Mouse (Mus musculus): ENCODE results near the gene Spats2. TPM values are rescaled to one million over a fixed set of nuclear protein-coding genes. Genes with fewer than 3 reads are reported as not detected.
"Not testable (repeated sequence)": the region's sequence is repeated elsewhere in the genome, so short reads cannot be mapped to it uniquely, and the experiment has no call there.

Gene Spats2
- polyA plus RNA-seq, 1 experiment from 2014 or later = 78.7 TPM

DNA sequence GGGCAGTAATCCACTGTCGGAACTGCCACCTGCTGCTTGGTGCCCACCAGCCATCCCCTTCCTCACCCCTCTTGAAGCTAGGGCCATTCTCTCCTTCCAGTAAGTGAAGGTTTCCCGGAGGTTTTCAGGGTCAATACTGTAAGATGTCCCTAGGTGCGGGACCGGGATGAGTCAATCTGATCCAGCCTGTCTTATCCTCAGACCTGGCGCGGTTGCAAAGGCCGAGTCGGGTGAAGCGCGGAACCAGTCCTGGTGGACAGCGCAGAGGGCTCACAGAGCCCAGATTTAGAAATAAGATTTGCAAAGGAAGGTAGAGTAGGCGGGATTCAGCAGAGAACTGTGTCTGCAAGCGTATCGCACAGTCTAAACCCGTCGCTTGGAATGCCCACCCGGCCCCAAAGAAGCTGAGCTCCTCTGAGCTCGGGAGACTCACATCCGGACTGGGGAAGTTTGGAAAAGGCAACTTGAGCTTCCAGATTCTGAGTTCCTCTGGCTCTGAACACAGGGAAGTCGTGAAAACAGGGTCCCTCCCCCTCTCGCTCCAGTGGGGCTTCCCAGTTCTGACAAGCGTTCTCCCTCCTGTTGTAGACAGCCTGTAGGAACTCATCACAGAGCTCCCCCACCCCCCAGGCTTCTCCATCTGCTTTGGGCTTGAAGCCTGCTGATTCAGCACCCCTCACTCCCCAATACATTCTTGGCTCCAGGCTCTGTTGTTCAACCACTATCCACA lies 99.5 kb downstream of the Spats2 start:
- WGBS = 1% methylated on average over 22 of the region's 22 CpGs
- no peak for ATAC-seq (ENCODE audit: insufficient number of reproducible peaks, insufficient read depth, low FRiP score, low TSS enrichment, low read depth)
- Histone ChIP-seq H3K4me3 (replicated peaks) (peak overlapping the region; percentile 43), H3K4me1 (replicated peaks) (peaks cover 51% of the 10 kb centered on the region), H3K9me3 (no peaks in the 10 kb centered on the region), H3K4me2 (peak overlapping the region; percentile 76), H3K27ac (no peak overlapping the region), H3K27me3 (peaks cover 95% of the 10 kb centered on the region), H3K9ac (replicated peaks) (0 out of 2 replicates have a peak overlapping the region, but pooled peaks have one; percentile 27), H3K36me3 (no peaks in the 10 kb centered on the region)

DNA sequence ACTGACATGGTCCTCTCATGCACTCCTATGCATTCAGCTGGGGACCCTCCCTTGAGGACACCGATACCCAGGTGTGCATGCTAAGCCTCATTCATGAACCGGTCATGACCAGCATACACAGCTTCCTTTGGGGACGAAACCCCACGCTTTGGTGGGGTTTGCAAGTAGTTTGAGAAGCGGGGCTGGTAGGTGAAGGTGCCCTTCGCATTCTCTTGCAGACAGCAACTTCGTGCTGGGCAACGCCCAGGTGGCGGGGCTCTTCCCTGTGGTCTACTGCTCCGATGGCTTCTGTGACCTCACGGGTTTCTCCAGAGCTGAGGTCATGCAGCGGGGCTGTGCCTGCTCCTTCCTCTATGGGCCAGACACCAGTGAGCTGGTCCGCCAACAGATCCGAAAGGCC lies 100.4 kb downstream of the Spats2 start:
- no peak overlapping the region for H3K27ac ChIP-seq
- no peaks in the 10 kb centered on the region for H3K36me3 ChIP-seq
- peak overlapping the region; percentile 43; the same call in 1 of the 2 replicates for H3K4me3 ChIP-seq (replicated peaks)
- H3K27me3 ChIP-seq = peaks cover 100% of the 10 kb centered on the region
- no peaks in the 10 kb centered on the region for H3K9me3 ChIP-seq
- H3K9ac ChIP-seq (replicated peaks) = no peak overlapping the region
- 20% methylated on average over 14 of the region's 14 CpGs for WGBS
- no peak for ATAC-seq (ENCODE audit: insufficient number of reproducible peaks, insufficient read depth, low FRiP score, low TSS enrichment, low read depth)
- no peak overlapping the region for H3K4me2 ChIP-seq
- H3K4me1 ChIP-seq (replicated peaks) = peaks cover 50% of the 10 kb centered on the region

DNA sequence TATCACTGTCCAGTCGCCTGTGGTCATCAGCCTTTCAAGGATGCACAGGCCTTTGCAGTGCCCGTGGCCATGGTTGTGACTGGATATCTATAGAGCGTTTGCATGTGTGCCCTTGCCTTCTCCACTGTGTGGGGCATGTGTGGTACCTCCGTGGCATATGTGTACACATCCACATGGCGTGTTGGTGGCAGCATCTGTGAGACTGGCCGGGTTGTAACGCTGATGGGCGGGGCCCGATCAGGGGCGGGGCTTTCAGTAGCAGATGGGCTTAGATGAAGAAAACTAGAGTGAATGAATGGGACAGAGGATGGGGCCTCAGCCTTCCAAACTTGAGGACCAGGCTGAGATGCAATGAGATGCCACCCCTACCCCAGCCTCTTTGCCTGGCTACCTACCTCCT lies 106.3 kb downstream of the Spats2 start:
- Histone ChIP-seq H3K4me1 (replicated peaks) (0 out of 2 replicates have a peak, but pooled peaks cover 5% of the 10 kb centered on the region), H3K4me2 (no peak overlapping the region), H3K27ac (no peak overlapping the region), H3K27me3 (peaks cover 88% of the 10 kb centered on the region), H3K9me3 (no peaks in the 10 kb centered on the region), H3K4me3 (replicated peaks) (no peak overlapping the region), H3K36me3 (no peaks in the 10 kb centered on the region), H3K9ac (replicated peaks) (no peak overlapping the region)
- no peak for ATAC-seq (ENCODE audit: insufficient number of reproducible peaks, insufficient read depth, low FRiP score, low TSS enrichment, low read depth)
- WGBS = 67% methylated on average over 10 of the region's 10 CpGs

DNA sequence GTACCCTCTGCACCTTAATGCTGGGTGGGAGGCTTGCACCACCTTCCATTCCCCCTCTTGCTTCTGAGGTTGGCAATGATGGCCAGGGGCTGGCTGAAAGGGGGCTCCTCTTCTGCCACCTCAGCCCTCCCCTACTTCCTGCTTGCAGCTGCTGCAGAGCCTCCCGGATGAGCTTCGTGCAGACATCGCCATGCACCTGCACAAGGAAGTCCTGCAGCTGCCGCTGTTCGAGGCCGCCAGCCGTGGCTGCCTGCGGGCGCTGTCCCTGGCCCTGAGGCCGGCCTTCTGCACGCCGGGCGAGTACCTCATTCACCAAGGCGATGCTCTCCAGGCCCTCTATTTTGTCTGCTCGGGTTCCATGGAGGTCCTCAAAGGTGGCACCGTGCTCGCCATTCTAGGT lies 108.0 kb downstream of the Spats2 start:
- 0 out of 2 replicates have a peak, but pooled peaks cover 9% of the 10 kb centered on the region for H3K4me1 ChIP-seq (replicated peaks)
- no peak overlapping the region for H3K4me2 ChIP-seq
- no peak overlapping the region for H3K27ac ChIP-seq
- WGBS = 66% methylated on average over 17 of the region's 17 CpGs
- no peaks in the 10 kb centered on the region for H3K36me3 ChIP-seq
- no peaks in the 10 kb centered on the region for H3K9me3 ChIP-seq
- peaks cover 71% of the 10 kb centered on the region for H3K27me3 ChIP-seq
- H3K9ac ChIP-seq (replicated peaks) = no peak overlapping the region
- no peak for ATAC-seq (ENCODE audit: insufficient number of reproducible peaks, insufficient read depth, low FRiP score, low TSS enrichment, low read depth)
- no peak overlapping the region for H3K4me3 ChIP-seq (replicated peaks)

DNA sequence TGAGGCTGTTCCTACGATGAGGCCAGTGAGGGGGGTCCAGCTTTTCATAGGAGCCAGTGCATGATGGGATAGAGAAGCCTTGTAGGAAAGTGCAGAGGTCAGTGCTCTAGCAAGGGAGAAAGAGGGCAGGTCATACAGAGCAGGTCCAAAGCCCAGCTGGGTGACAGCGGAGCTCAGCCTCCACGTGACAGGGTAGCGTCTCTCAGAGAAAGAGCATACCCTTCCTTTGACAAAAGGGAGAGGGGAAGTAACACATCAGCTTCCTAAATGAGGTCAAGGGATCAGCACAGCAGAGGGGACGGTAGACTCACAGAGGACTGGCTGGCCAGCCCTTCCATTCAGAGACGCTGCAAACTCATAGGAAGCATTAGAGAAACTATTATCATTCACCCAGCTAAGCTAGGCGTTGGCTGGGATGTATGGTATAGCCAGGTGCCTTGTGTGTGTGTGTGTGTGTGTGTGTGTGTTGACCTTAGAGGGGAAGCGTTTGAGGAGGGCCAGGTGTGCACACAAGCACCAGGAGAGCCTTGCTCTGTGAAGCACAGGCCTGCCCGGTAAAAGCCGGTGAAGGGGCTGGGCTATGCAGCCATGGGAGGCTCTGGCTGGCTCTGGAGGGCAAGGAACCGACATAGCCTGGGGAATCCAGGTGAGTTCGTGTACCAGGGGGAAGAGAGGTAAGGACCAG lies 108.8 kb downstream of the Spats2 start:
- H3K4me2 ChIP-seq = no peak overlapping the region
- H3K4me3 ChIP-seq (replicated peaks) = no peak overlapping the region
- peaks cover 64% of the 10 kb centered on the region for H3K27me3 ChIP-seq
- H3K9ac ChIP-seq (replicated peaks) = no peak overlapping the region
- no peak for ATAC-seq (ENCODE audit: insufficient number of reproducible peaks, insufficient read depth, low FRiP score, low TSS enrichment, low read depth)
- no peaks in the 10 kb centered on the region for H3K9me3 ChIP-seq
- no peak overlapping the region for H3K27ac ChIP-seq
- H3K4me1 ChIP-seq (replicated peaks) = 0 out of 2 replicates have a peak, but pooled peaks cover 9% of the 10 kb centered on the region
- H3K36me3 ChIP-seq = no peaks in the 10 kb centered on the region
- WGBS = 69% methylated on average over 12 of the region's 12 CpGs

DNA sequence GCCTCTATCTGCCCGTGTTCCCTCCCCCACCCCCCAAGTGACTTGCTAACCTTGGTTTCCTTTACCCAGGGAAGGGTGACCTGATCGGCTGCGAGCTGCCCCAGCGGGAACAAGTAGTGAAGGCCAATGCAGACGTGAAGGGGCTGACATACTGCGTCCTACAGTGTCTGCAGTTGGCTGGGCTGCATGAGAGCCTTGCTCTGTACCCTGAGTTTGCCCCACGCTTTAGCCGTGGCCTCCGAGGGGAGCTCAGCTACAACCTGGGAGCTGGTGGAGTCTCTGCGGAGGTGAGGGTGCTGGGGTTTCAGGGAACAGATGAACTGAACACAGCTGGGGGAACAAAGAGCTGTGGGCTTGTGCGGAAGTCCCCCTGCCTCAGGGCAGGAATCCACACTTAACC lies 112.3 kb downstream of the Spats2 start:
- 54% methylated on average over 11 of the region's 11 CpGs for WGBS
- no peak overlapping the region for H3K4me3 ChIP-seq (replicated peaks)
- no peak overlapping the region for H3K9ac ChIP-seq (replicated peaks)
- H3K9me3 ChIP-seq = no peaks in the 10 kb centered on the region
- no peak overlapping the region for H3K4me2 ChIP-seq
- H3K36me3 ChIP-seq = peaks cover 22% of the 10 kb centered on the region
- ATAC-seq (ENCODE audit: insufficient number of reproducible peaks, insufficient read depth, low FRiP score, low TSS enrichment, low read depth) = no peak
- H3K27me3 ChIP-seq = peaks cover 28% of the 10 kb centered on the region
- H3K4me1 ChIP-seq (replicated peaks) = 0 out of 2 replicates have a peak, but pooled peaks cover 4% of the 10 kb centered on the region
- 0 out of 2 replicates have a peak overlapping the region, but pooled peaks have one; percentile 17 for H3K27ac ChIP-seq

DNA sequence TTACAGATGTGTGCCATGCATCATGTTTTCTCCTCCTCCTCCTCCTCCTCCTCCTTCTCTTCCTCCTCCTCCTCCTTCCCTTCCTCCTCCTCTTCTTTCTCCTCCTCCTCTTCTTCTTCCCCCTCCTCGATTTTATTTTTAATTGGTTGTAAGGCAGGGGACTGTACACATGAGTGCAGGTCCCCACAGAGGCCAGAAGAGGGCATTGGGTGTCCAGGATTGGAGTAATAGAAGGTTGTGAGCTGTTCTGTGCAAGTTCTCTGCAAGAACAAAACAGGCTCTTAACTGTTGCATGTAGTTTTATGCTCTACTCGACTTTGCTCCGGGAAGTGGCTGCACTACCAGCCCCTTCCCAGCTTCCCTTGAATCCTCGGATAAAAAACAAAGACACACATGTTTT lies 114.4 kb downstream of the Spats2 start:
- Histone ChIP-seq H3K4me3 (replicated peaks) (no peak overlapping the region), H3K9ac (replicated peaks) (no peak overlapping the region), H3K4me2 (no peak overlapping the region), H3K27me3 (peaks cover 9% of the 10 kb centered on the region; the same call in 1 of the 2 replicates), H3K27ac (no peak overlapping the region), H3K4me1 (replicated peaks) (0 out of 2 replicates have a peak, but pooled peaks cover 4% of the 10 kb centered on the region), H3K36me3 (peaks cover 43% of the 10 kb centered on the region), H3K9me3 (no peaks in the 10 kb centered on the region)
- no peak for ATAC-seq (ENCODE audit: insufficient number of reproducible peaks, insufficient read depth, low FRiP score, low TSS enrichment, low read depth)
- 79% methylated on average over 4 of the region's 4 CpGs for WGBS

DNA sequence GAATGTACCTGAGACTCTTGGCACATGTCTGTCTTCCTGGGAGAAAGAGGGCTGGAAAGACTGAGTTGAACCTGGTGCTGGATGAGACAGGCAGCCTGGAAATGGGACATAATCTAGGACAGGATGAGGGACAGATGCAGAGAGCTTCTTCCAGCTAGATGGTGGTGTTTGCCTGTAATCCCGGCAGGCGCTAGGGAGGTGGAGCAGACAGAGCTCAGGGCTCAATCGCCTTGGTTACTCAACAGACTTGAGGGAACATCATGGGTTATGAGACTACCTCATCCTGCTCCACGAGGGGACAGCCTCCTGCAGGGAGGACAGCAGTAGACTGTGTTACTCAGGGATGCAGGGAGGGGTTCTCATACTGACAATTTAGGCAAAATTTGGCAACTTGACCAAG lies 115.5 kb downstream of the Spats2 start:
- no peak overlapping the region for H3K27ac ChIP-seq
- WGBS = 74% methylated on average over 4 of the region's 4 CpGs
- no peak overlapping the region for H3K4me3 ChIP-seq (replicated peaks)
- no peaks in the 10 kb centered on the region for H3K9me3 ChIP-seq
- no peak for ATAC-seq (ENCODE audit: insufficient number of reproducible peaks, insufficient read depth, low FRiP score, low TSS enrichment, low read depth)
- H3K9ac ChIP-seq (replicated peaks) = no peak overlapping the region
- H3K36me3 ChIP-seq = peaks cover 54% of the 10 kb centered on the region
- 0 out of 2 replicates have a peak, but pooled peaks cover 4% of the 10 kb centered on the region for H3K27me3 ChIP-seq
- no peak overlapping the region for H3K4me2 ChIP-seq
- 0 out of 2 replicates have a peak, but pooled peaks cover 4% of the 10 kb centered on the region for H3K4me1 ChIP-seq (replicated peaks)

DNA sequence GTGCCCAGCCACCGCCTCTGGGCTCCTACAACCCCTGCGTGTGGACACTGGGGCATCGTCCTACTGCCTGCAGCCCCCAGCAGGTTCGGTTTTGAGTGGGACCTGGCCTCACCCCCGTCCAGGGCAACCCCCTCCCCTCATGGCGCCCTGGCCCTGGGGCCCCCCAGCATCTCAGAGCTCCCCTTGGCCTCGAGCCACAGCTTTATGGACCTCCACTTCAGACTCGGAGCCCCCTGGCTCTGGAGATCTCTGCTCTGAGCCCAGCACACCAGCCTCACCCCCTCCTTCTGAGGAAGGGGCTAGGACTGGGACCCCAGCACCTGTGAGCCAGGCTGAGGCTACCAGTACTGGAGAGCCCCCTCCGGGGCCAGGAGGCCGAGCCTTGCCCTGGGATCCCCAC lies 116.3 kb downstream of the Spats2 start:
- H3K36me3 ChIP-seq = peaks cover 62% of the 10 kb centered on the region

DNA sequence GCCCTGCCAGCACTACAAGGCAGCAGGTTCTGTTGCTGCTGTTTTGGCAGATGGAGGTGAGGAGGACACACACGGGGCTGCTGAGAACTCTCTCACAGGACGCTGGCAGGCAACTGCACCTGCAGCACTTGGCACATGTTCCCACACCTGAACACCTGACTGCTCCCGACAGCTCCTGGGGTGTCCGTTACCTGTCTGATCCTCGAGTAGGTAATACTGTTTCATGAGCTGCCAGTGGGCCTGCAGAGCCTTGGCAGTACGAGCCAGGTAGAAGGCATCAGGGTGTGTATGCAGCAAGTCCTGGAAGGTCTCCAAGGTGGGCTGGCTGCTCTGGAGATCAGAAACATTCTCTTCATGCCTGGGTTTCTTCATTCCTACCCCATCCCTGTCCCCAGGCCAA lies 121.0 kb downstream of the Spats2 start:
- not testable (repeated sequence) for H3K4me3 ChIP-seq (replicated peaks); H3K27ac ChIP-seq; H3K9ac ChIP-seq (replicated peaks); ATAC-seq (ENCODE audit: insufficient number of reproducible peaks, insufficient read depth, low FRiP score, low TSS enrichment, low read depth); H3K4me2 ChIP-seq; H3K9me3 ChIP-seq; H3K27me3 ChIP-seq; H3K4me1 ChIP-seq (replicated peaks)
- WGBS = 89% methylated on average over 6 of the region's 6 CpGs
- H3K36me3 ChIP-seq = peaks cover 82% of the 10 kb centered on the region

More for the DNA sequence above, 116.3 kb downstream of the Spats2 start:
- no peaks in the 10 kb centered on the region for H3K27me3 ChIP-seq
- no peak overlapping the region for H3K27ac ChIP-seq
- H3K9ac ChIP-seq (replicated peaks) = no peak overlapping the region
- no peak for ATAC-seq (ENCODE audit: insufficient number of reproducible peaks, insufficient read depth, low FRiP score, low TSS enrichment, low read depth)
- no peaks in the 10 kb centered on the region for H3K9me3 ChIP-seq
- H3K4me1 ChIP-seq (replicated peaks) = 0 out of 2 replicates have a peak, but pooled peaks cover 4% of the 10 kb centered on the region
- no peak overlapping the region for H3K4me3 ChIP-seq (replicated peaks)
- WGBS = 86% methylated on average over 10 of the region's 10 CpGs
- no peak overlapping the region for H3K4me2 ChIP-seq

DNA sequence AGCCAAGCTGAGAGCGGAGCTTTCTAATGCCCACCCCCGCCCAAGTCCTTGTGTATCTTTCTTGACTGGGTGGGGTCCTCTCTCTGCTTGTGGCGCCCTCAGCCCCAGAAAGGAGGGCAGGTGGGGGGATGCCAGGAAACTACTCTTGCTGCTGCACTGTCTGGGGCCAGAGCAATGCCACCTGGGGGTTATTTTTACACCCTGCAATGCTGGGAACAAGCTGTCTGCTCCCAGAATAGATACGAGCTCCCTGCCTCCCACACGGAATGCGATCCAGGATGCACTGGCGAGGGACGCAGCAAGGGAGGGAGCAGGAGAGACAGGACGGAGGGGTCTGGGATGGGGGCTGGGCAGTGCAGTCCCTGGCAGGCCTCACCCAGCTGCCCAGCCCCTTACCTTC lies 123.3 kb downstream of the Spats2 start:
- Histone ChIP-seq H3K4me3 (replicated peaks) (no peak overlapping the region), H3K9me3 (no peaks in the 10 kb centered on the region), H3K9ac (replicated peaks) (no peak overlapping the region), H3K27ac (no peak overlapping the region), H3K27me3 (no peaks in the 10 kb centered on the region), H3K4me2 (no peak overlapping the region), H3K4me1 (replicated peaks) (peaks cover 10% of the 10 kb centered on the region; the same call in 1 of the 2 replicates), H3K36me3 (peaks cover 61% of the 10 kb centered on the region)
- WGBS = 83% methylated on average over 9 of the region's 9 CpGs
- ATAC-seq (ENCODE audit: insufficient number of reproducible peaks, insufficient read depth, low FRiP score, low TSS enrichment, low read depth) = no peak
